Mouse (Mus musculus) kidney, embryonic 15.5 days (tissue): ENCODE results near the gene AI854703. TPM values are rescaled to one million over a fixed set of nuclear protein-coding genes. Genes with fewer than 3 reads are reported as not detected.

Experiments used
- ATAC-seq: fragments of 200-750 bp; cut with Nextera tagmentation; replicated peaks from 2 replicates; pipeline ENCODE4 v1.8.0; 2017; ENCODE audit warnings: moderate TSS enrichment; ENCODE audit not compliant: low FRiP score
- H3K27ac ChIP-seq: fragments of 300-500 bp; sonication (generic); 2 replicates; pipeline ENCODE4 v1.5.1; 2015; ENCODE audit warnings: mild to moderate bottlenecking, inconsistent platforms
- H3K27me3 ChIP-seq: fragments of 300-500 bp; sonication (generic); 2 replicates; pipeline ENCODE4 v1.6.1; 2015; ENCODE audit warnings: inconsistent platforms
- H3K36me3 ChIP-seq: fragments of 300-500 bp; sonication (generic); 2 replicates; pipeline ENCODE4 v1.6.1; 2015; ENCODE audit warnings: inconsistent platforms
- H3K4me1 ChIP-seq: fragments of 300-500 bp; sonication (generic); 2 replicates; pipeline ENCODE4 v1.6.1; 2015; ENCODE audit warnings: inconsistent platforms
- H3K4me2 ChIP-seq: fragments of 300-500 bp; sonication (generic); 2 replicates; pipeline ENCODE4 v1.6.1; 2015; ENCODE audit warnings: moderate library complexity, mild to moderate bottlenecking, inconsistent platforms
- H3K4me3 ChIP-seq: fragments of 300-500 bp; sonication (generic); replicated peaks from 2 replicates; pipeline ENCODE4 v1.5.1; 2015; ENCODE audit warnings: mild to moderate bottlenecking, inconsistent platforms
- H3K9ac ChIP-seq: fragments of 300-500 bp; sonication (generic); 2 replicates; pipeline ENCODE4 v1.6.1; 2015; ENCODE audit warnings: mild to moderate bottlenecking, inconsistent platforms
- H3K9me3 ChIP-seq: fragments of 300-500 bp; sonication (generic); replicated peaks from 2 replicates; pipeline ENCODE4 v1.6.1; 2016; ENCODE audit warnings: inconsistent platforms
- WGBS: fragments of 180-500 bp; shearing (Covaris S2); methylation state at CpG from one replicate; pipeline ENCODE4 v1.1.7; 2015; ENCODE audit warnings: mixed read lengths; 5-methylcytosine and 5-hydroxymethylcytosine counted together
- polyA plus RNA-seq: library from polyadenylated mRNA; unstranded; fragments of >200 nt; fragmentation: Nextera tagmentation; extraction: Ambion mirVana; gene quantifications from 2 replicates; pipeline ENCODE4 v1.2.1, GENCODE M21; 2015

Gene AI854703
- polyA plus RNA-seq, 1 experiment from 2014 or later, result 3.1 TPM

DNA sequence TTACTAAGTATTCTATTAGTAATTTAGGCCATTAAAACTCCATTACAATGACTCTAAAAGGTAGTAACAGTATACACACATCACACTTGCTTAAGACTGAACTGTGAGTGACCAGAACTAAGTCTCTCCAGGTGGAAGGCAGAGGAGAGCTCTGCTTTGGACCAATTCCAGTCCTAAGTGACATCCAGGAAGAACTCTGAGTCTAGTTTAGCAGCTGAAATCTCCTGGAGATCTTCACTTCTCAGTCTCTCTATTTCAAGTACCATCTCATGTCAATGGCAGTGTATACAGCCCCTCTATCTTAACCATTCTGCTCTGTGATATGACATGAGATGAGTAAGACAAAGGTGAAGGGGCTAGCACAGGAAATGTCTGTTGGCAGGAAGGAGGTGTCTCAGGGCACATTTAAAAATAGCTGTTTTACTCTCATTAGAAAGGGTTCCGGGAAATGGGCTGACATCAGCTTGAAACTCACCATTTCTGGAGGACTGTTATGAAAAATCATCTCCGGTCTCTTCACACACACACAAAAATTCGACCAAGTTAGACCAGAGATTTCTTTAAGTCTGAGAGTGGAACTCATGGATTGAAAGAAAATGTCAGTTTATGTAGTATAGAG is 55.0 kb downstream of the AI854703 start:
- Histone ChIP-seq H3K4me1 (0 out of 2 replicates have a peak, but pooled peaks cover 3% of the 10 kb centered on the region), H3K27ac (peak overlapping the region; percentile 45), H3K4me3 (no peak overlapping the region), H3K27me3 (no peaks in the 10 kb centered on the region), H3K36me3 (no peaks in the 10 kb centered on the region), H3K9me3 (no peaks in the 10 kb centered on the region), H3K9ac (no peak overlapping the region), H3K4me2 (no peak overlapping the region)
- 66% methylated on average over 3 of the region's 3 CpGs for WGBS
- ATAC-seq, result no peak

DNA sequence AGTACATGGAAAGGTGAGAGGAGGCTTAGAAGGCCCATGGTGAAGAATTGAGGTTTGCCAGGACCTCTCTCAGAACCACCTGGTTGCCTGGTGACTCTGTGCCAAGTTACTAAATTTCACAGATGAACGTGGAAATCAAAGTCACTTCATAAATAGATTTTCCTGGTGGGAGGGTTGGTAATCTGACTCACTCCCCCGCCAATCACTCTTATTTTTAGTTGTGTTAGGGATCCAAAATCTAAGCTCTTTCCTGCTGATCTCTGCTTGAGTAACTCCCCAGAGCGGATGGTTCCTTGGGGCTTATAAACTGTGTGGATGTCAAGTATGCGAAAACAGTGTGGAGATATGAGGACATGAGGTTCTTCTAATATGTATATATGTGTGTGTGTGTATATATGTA is 55.7 kb downstream of the AI854703 start:
- 72% methylated on average over 4 of the region's 4 CpGs for WGBS
- no peaks in the 10 kb centered on the region for H3K9me3 ChIP-seq
- H3K27me3 ChIP-seq, result no peaks in the 10 kb centered on the region
- no peak for ATAC-seq
- H3K9ac ChIP-seq, result no peak overlapping the region
- peak overlapping the region; percentile 3; the same call in 1 of the 2 replicates for H3K27ac ChIP-seq
- H3K4me3 ChIP-seq, result no peak overlapping the region
- no peaks in the 10 kb centered on the region for H3K4me1 ChIP-seq
- no peaks in the 10 kb centered on the region for H3K36me3 ChIP-seq
- H3K4me2 ChIP-seq, result no peak overlapping the region

Other genes starting within 250 kb of the AI854703 start
- gene Krba1, start 231.2 kb upstream of the AI854703 start, polyA plus RNA-seq, result 21.2 and 23.6 TPM in 2 replicates
- 27.2 and 29.6 TPM in 2 replicates for gene Zfp467, start 180.9 kb upstream of the AI854703 start, polyA plus RNA-seq
- gene Sspo, start 178.5 kb upstream of the AI854703 start, polyA plus RNA-seq, result 0.22 and 0.86 TPM in 2 replicates
- 28.0 and 29.6 TPM in 2 replicates for gene Atp6v0e2, start 89.1 kb upstream of the AI854703 start, polyA plus RNA-seq
- 12.8 and 16.4 TPM in 2 replicates for gene Lrrc61, start 72.0 kb upstream of the AI854703 start, polyA plus RNA-seq
- gene Rarres2, start 54.0 kb upstream of the AI854703 start, polyA plus RNA-seq, result 55.4 and 68.7 TPM in 2 replicates
- not detected in 2 replicates for gene Gm45021, start 37.2 kb upstream of the AI854703 start, polyA plus RNA-seq
- gene Repin1, start 32.9 kb upstream of the AI854703 start, polyA plus RNA-seq, result 43.8 and 47.3 TPM in 2 replicates
- gene Gm44965, start 32.8 kb upstream of the AI854703 start, polyA plus RNA-seq, result not detected in 2 replicates
- gene Zfp775, start 24.7 kb upstream of the AI854703 start, polyA plus RNA-seq, result 7.0 and 7.9 TPM in 2 replicates
- gene Gimap8, start 20.5 kb downstream of the AI854703 start, polyA plus RNA-seq, result 3.3 and 3.8 TPM in 2 replicates
- gene Gimap9, start 49.4 kb downstream of the AI854703 start, polyA plus RNA-seq, result 11.7 and 12.6 TPM in 2 replicates
- 69.5 and 72.5 TPM in 2 replicates for gene Gimap4, start 57.8 kb downstream of the AI854703 start, polyA plus RNA-seq
- 50.6 and 51.3 TPM in 2 replicates for gene Gimap6, start 81.5 kb downstream of the AI854703 start, polyA plus RNA-seq
- gene Gm28053, start 91.8 kb downstream of the AI854703 start, polyA plus RNA-seq, result 2.7 and 3.3 TPM in 2 replicates
- not detected in 2 replicates for gene Gimap7, start 91.9 kb downstream of the AI854703 start, polyA plus RNA-seq
- gene Gimap1, start 112.3 kb downstream of the AI854703 start, polyA plus RNA-seq, result 32.4 and 33.1 TPM in 2 replicates
- 16.4 and 16.5 TPM in 2 replicates for gene Gimap5, start 119.4 kb downstream of the AI854703 start, polyA plus RNA-seq
- gene Gimap3, start 144.1 kb downstream of the AI854703 start, polyA plus RNA-seq, result 0.08 TPM in 1 of 2 replicates, not detected in the other
- gene Tmem176a, start 214.2 kb downstream of the AI854703 start, polyA plus RNA-seq, result 148 and 153 TPM in 2 replicates
- 353 and 363 TPM in 2 replicates for gene Tmem176b, start 214.7 kb downstream of the AI854703 start, polyA plus RNA-seq
- 2.6 and 3.4 TPM in 2 replicates for gene Aoc1, start 246.1 kb downstream of the AI854703 start, polyA plus RNA-seq